Mouse (Mus musculus): ENCODE data around the gene Scn8a. TPM values are rescaled to one million over a fixed set of nuclear protein-coding genes. Genes with fewer than 3 reads are reported as not detected.

The Scn8a gene
- polyA plus RNA-seq, 1 experiment from 2014 or later = 1.3 TPM

- Histone ChIP-seq H3K9me3 (ENCODE audit: low read depth, low read length) (no peaks in the 10 kb centered on the region), H3K36me3 (ENCODE audit: insufficient read depth) (no peaks in the 10 kb centered on the region), H3K4me2 (no peak overlapping the region), H3K9ac (no peak overlapping the region), H3K4me1 (ENCODE audit: insufficient read depth) (no peaks in the 10 kb centered on the region), H3K27ac (ENCODE audit: low read depth) (no peak overlapping the region), H3K4me3 (ENCODE audit: low read depth, low read length) (no peak overlapping the region), H3K27me3 (ENCODE audit: insufficient read depth, low read length) (no peaks in the 10 kb centered on the region)
- no peak for DNase-seq
- WGBS = 66% methylated on average over 2 of the region's 2 CpGs
- ATAC-seq (ENCODE audit: insufficient read depth) = no peak
- TF ChIP-seq CTCF (IDR thresholded peaks at IDR 0.05; ENCODE audit: low read depth) = no peak
Measured at GRCm38 (mm10) chr15:101028960-101029359, 159.3 kb downstream of the Scn8a start.

DNA sequence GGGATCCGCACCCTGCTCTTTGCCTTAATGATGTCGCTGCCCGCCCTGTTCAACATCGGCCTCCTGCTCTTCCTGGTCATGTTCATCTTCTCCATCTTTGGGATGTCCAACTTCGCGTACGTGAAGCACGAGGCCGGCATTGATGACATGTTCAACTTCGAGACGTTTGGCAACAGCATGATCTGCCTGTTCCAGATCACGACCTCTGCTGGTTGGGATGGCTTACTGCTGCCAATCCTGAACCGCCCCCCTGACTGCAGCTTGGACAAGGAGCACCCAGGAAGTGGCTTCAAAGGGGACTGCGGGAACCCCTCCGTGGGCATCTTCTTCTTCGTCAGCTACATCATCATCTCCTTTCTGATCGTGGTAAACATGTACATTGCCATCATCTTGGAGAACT lies 170.0 kb downstream of the Scn8a start:
- Histone ChIP-seq H3K4me1 (ENCODE audit: insufficient read depth) (no peaks in the 10 kb centered on the region), H3K27ac (ENCODE audit: low read depth) (no peak overlapping the region), H3K27me3 (ENCODE audit: insufficient read depth, low read length) (peaks cover 52% of the 10 kb centered on the region), H3K9ac (no peak overlapping the region), H3K4me3 (ENCODE audit: low read depth, low read length) (no peak overlapping the region), H3K4me2 (no peak overlapping the region), H3K9me3 (ENCODE audit: low read depth, low read length) (no peaks in the 10 kb centered on the region), H3K36me3 (ENCODE audit: insufficient read depth) (no peaks in the 10 kb centered on the region)
- DNase-seq (peak; percentile 39), ATAC-seq (ENCODE audit: insufficient read depth) (no peak)
- 45% methylated on average over 17 of the region's 17 CpGs for WGBS
- peak; percentile 61 for TF ChIP-seq CTCF (IDR thresholded peaks at IDR 0.05; ENCODE audit: low read depth)

- Histone ChIP-seq H3K27me3 (ENCODE audit: insufficient read depth, low read length) (peaks cover 75% of the 10 kb centered on the region), H3K36me3 (ENCODE audit: insufficient read depth) (no peaks in the 10 kb centered on the region), H3K4me3 (ENCODE audit: low read depth, low read length) (no peak overlapping the region), H3K9me3 (ENCODE audit: low read depth, low read length) (no peaks in the 10 kb centered on the region), H3K4me2 (no peak overlapping the region), H3K4me1 (ENCODE audit: insufficient read depth) (no peaks in the 10 kb centered on the region; the same call in 1 of the 2 replicates), H3K27ac (ENCODE audit: low read depth) (no peak overlapping the region), H3K9ac (no peak overlapping the region)
- ATAC-seq (ENCODE audit: insufficient read depth) (no peak), DNase-seq (no peak)
- TF ChIP-seq CTCF (IDR thresholded peaks at IDR 0.05; ENCODE audit: low read depth) = no peak
- WGBS = 51% methylated on average over 6 of the region's 6 CpGs
Measured at GRCm38 (mm10) chr15:101041966-101042365, 172.3 kb downstream of the Scn8a start.

DNA sequence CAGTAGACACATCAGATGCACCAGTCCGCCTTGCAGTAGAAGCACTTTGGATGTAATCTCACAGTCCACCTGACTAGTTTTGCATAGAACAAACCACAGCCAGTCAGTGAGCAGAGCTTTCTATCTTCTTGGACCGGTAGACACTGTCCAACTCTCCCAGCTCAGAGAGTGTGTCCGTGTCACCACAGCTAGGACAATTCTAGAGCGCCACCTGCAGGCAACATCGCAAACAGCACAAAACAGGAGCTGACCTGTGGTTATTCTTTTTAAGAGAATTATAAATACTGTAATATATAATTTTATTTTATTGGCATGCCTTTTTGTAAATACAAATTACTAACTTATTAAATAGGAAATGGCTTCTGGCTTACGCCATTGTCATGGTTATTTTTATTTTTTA lies 173.0 kb downstream of the Scn8a start:
- no peak overlapping the region for H3K27ac ChIP-seq (ENCODE audit: low read depth)
- H3K4me2 ChIP-seq = no peak overlapping the region
- no peak overlapping the region for H3K4me3 ChIP-seq (ENCODE audit: low read depth, low read length)
- no peaks in the 10 kb centered on the region for H3K9me3 ChIP-seq (ENCODE audit: low read depth, low read length)
- TF ChIP-seq CTCF (IDR thresholded peaks at IDR 0.05; ENCODE audit: low read depth) = peak; percentile 82
- H3K4me1 ChIP-seq (ENCODE audit: insufficient read depth) = no peaks in the 10 kb centered on the region; the same call in 1 of the 2 replicates
- WGBS = 24% methylated on average over 6 of the region's 6 CpGs
- peaks cover 82% of the 10 kb centered on the region for H3K27me3 ChIP-seq (ENCODE audit: insufficient read depth, low read length)
- H3K36me3 ChIP-seq (ENCODE audit: insufficient read depth) = no peaks in the 10 kb centered on the region
- peak; percentile 88 for DNase-seq
- ATAC-seq (ENCODE audit: insufficient read depth) = no peak
- no peak overlapping the region for H3K9ac ChIP-seq

DNA sequence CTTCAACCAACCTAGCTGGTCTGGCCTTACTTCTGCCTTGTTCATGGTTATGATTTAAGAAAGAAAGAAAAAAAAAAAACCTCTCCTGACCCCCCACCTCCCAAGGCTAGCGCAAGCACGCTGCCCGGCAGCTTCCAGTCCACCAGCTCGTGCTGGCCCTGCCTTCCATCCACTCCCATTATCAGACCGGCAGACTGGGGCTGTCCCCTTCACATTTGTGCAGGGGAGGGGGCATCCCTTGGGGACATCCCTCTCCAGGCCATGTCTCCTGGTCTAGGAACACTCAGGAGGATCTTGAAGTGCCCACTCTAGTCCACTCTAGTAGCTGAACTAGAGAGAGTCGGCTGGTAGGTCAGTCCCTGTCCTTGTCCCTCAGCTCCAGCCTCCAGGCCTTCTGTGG lies 174.9 kb downstream of the Scn8a start:
- Histone ChIP-seq H3K4me3 (ENCODE audit: low read depth, low read length) (no peak overlapping the region), H3K4me2 (no peak overlapping the region), H3K27me3 (ENCODE audit: insufficient read depth, low read length) (peaks cover 93% of the 10 kb centered on the region), H3K9me3 (ENCODE audit: low read depth, low read length) (no peaks in the 10 kb centered on the region), H3K36me3 (ENCODE audit: insufficient read depth) (no peaks in the 10 kb centered on the region), H3K9ac (no peak overlapping the region), H3K4me1 (ENCODE audit: insufficient read depth) (no peaks in the 10 kb centered on the region; the same call in 1 of the 2 replicates), H3K27ac (ENCODE audit: low read depth) (no peak overlapping the region)
- ATAC-seq (ENCODE audit: insufficient read depth) (no peak), DNase-seq (no peak)
- WGBS = 46% methylated on average over 6 of the region's 6 CpGs
- TF ChIP-seq CTCF (IDR thresholded peaks at IDR 0.05; ENCODE audit: low read depth) = no peak

- Histone ChIP-seq H3K36me3 (ENCODE audit: insufficient read depth) (no peaks in the 10 kb centered on the region), H3K4me2 (peak overlapping the region; percentile 96), H3K27ac (ENCODE audit: low read depth) (no peak overlapping the region), H3K4me1 (ENCODE audit: insufficient read depth) (no peaks in the 10 kb centered on the region; the same call in 1 of the 2 replicates), H3K4me3 (ENCODE audit: low read depth, low read length) (peak overlapping the region; percentile 48), H3K9me3 (ENCODE audit: low read depth, low read length) (no peaks in the 10 kb centered on the region), H3K27me3 (ENCODE audit: insufficient read depth, low read length) (peaks cover 83% of the 10 kb centered on the region), H3K9ac (peak overlapping the region; percentile 51)
- 2% methylated on average over 43 of the region's 43 CpGs for WGBS
- DNase-seq (no peak), ATAC-seq (ENCODE audit: insufficient read depth) (peak; percentile 42)
- TF ChIP-seq CTCF (IDR thresholded peaks at IDR 0.05; ENCODE audit: low read depth) = no peak
Measured at GRCm38 (mm10) chr15:101046039-101046526, 176.4 kb downstream of the Scn8a start.

DNA sequence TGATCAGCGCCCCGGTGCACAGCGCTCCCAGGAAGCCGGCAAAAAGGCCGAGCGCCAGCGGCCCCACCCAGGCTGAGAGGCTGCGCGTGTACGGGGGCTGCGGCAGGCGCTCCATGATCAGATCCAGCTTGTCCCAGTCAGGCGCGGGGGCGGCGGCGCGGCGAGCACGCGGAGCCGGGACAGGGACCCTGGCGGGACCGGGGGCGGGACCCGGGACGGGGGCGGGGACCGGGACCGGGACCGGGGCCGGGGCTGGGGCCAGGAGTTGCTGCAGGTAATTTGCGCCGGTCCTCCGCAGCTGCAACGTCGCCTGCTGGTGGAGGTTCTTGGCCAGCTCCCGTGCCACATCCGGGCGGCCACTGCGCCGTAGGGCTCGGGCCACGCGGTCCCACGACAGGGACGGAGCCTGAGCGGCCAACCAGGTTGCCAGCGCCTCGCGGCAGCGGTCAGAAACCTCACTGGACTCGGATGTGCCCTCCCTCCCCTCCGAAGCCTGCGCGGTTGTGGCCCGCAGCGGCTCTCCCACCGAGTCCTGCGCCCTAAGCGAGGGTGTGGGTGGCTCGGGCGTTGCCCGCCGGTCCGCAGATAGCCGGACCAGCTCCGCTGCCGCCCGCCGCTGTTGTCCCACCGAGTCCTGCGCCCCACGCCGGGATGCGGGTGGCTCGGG lies 177.0 kb downstream of the Scn8a start:
- Histone ChIP-seq H3K4me1 (ENCODE audit: insufficient read depth) (no peaks in the 10 kb centered on the region; the same call in 1 of the 2 replicates), H3K27me3 (ENCODE audit: insufficient read depth, low read length) (peaks cover 83% of the 10 kb centered on the region), H3K4me2 (peak overlapping the region; percentile 96), H3K36me3 (ENCODE audit: insufficient read depth) (no peaks in the 10 kb centered on the region), H3K9me3 (ENCODE audit: low read depth, low read length) (no peaks in the 10 kb centered on the region), H3K27ac (ENCODE audit: low read depth) (no peak overlapping the region), H3K4me3 (ENCODE audit: low read depth, low read length) (peak overlapping the region; percentile 48), H3K9ac (peak overlapping the region; percentile 51)
- peak; percentile 67 for DNase-seq
- peak; percentile 58 for ATAC-seq (ENCODE audit: insufficient read depth)
- peak; percentile 19; the same call in 1 of the 2 replicates for TF ChIP-seq CTCF (IDR thresholded peaks at IDR 0.05; ENCODE audit: low read depth)
- WGBS = under 1% methylated on average over 68 of the region's 77 CpGs
